Mouse (Mus musculus): Measurements from ENCODE around the gene Tgm2. TPM values are rescaled to one million over a fixed set of nuclear protein-coding genes. Genes with fewer than 3 reads are reported as not detected.

The Tgm2 gene
- polyA plus RNA-seq, 2 experiments: 6.9 to 12.1 TPM

GRCm38 (mm10) chr2:158119145-158119544, 27.1 kb downstream of the Tgm2 start:
- ATAC-seq (ENCODE audit: low FRiP score, low read depth) (no peak), DNase-seq (ENCODE audit: low spot score) (no peak)
- no peaks in the 10 kb centered on the region for H3K27me3 ChIP-seq (ENCODE audit: control insufficient read depth, insufficient read depth, low read length)
- no peak for TF ChIP-seq POLR2A (IDR thresholded peaks at IDR 0.05; ENCODE audit: borderline replicate concordance, extremely low read depth, insufficient read depth, insufficient read length)
- peaks cover 11% of the 10 kb centered on the region for H3K4me1 ChIP-seq (ENCODE audit: control insufficient read depth, insufficient read depth, low read length)
- H3K9me3 ChIP-seq (ENCODE audit: control insufficient read depth, low read length): no peaks in the 10 kb centered on the region
- WGBS: 77% methylated on average over 4 of the region's 4 CpGs
- no peaks in the 10 kb centered on the region for H3K36me3 ChIP-seq (ENCODE audit: control insufficient read depth, insufficient read depth, low read length)
- H3K27ac ChIP-seq (replicated peaks; ENCODE audit: low read depth, low read length): no peak overlapping the region
- H3K4me2 ChIP-seq (replicated peaks; ENCODE audit: low read depth, low read length, severe bottlenecking): no peak overlapping the region
- H3K9ac ChIP-seq (ENCODE audit: low read depth, low read length, severe bottlenecking): no peak overlapping the region
- H3K4me3 ChIP-seq (replicated peaks; ENCODE audit: low read length): no peak overlapping the region

- peaks cover 19% of the 10 kb centered on the region for H3K4me1 ChIP-seq (ENCODE audit: control insufficient read depth, insufficient read depth, low read length)
- 44% methylated on average over 6 of the region's 6 CpGs for WGBS
- no peak overlapping the region for H3K27ac ChIP-seq (replicated peaks; ENCODE audit: low read depth, low read length)
- H3K27me3 ChIP-seq (ENCODE audit: control insufficient read depth, insufficient read depth, low read length): no peaks in the 10 kb centered on the region
- DNase-seq (ENCODE audit: low spot score) (no peak), ATAC-seq (ENCODE audit: low FRiP score, low read depth) (no peak)
- H3K9ac ChIP-seq (ENCODE audit: low read depth, low read length, severe bottlenecking): no peak overlapping the region
- no peaks in the 10 kb centered on the region for H3K36me3 ChIP-seq (ENCODE audit: control insufficient read depth, insufficient read depth, low read length)
- no peak for TF ChIP-seq POLR2A (IDR thresholded peaks at IDR 0.05; ENCODE audit: borderline replicate concordance, extremely low read depth, insufficient read depth, insufficient read length)
- H3K4me2 ChIP-seq (replicated peaks; ENCODE audit: low read depth, low read length, severe bottlenecking): no peak overlapping the region
- no peaks in the 10 kb centered on the region for H3K9me3 ChIP-seq (ENCODE audit: control insufficient read depth, low read length)
- no peak overlapping the region for H3K4me3 ChIP-seq (replicated peaks; ENCODE audit: low read length)
Measured at GRCm38 (mm10) chr2:158116653-158117052, 29.6 kb downstream of the Tgm2 start.

GRCm38 (mm10) chr2:158115838-158116453, 30.3 kb downstream of the Tgm2 start:
- Histone ChIP-seq H3K9ac (ENCODE audit: low read depth, low read length, severe bottlenecking) (no peak overlapping the region), H3K9me3 (ENCODE audit: control insufficient read depth, low read length) (no peaks in the 10 kb centered on the region), H3K4me1 (ENCODE audit: control insufficient read depth, insufficient read depth, low read length) (peaks cover 16% of the 10 kb centered on the region), H3K4me2 (replicated peaks; ENCODE audit: low read depth, low read length, severe bottlenecking) (no peak overlapping the region), H3K4me3 (replicated peaks; ENCODE audit: low read length) (no peak overlapping the region), H3K27ac (replicated peaks; ENCODE audit: low read depth, low read length) (no peak overlapping the region), H3K27me3 (ENCODE audit: control insufficient read depth, insufficient read depth, low read length) (no peaks in the 10 kb centered on the region), H3K36me3 (ENCODE audit: control insufficient read depth, insufficient read depth, low read length) (no peaks in the 10 kb centered on the region)
- ATAC-seq (ENCODE audit: low FRiP score, low read depth): no peak
- TF ChIP-seq POLR2A (IDR thresholded peaks at IDR 0.05; ENCODE audit: borderline replicate concordance, extremely low read depth, insufficient read depth, insufficient read length): no peak
- WGBS: 84% methylated on average over 3 of the region's 3 CpGs
- no peak for DNase-seq (ENCODE audit: low spot score)

GRCm38 (mm10) chr2:158114931-158115330, 31.3 kb downstream of the Tgm2 start:
- Histone ChIP-seq H3K4me1 (ENCODE audit: control insufficient read depth, insufficient read depth, low read length) (peaks cover 16% of the 10 kb centered on the region), H3K9ac (ENCODE audit: low read depth, low read length, severe bottlenecking) (no peak overlapping the region), H3K4me2 (replicated peaks; ENCODE audit: low read depth, low read length, severe bottlenecking) (no peak overlapping the region), H3K27ac (replicated peaks; ENCODE audit: low read depth, low read length) (no peak overlapping the region), H3K36me3 (ENCODE audit: control insufficient read depth, insufficient read depth, low read length) (no peaks in the 10 kb centered on the region), H3K27me3 (ENCODE audit: control insufficient read depth, insufficient read depth, low read length) (no peaks in the 10 kb centered on the region), H3K4me3 (replicated peaks; ENCODE audit: low read length) (no peak overlapping the region), H3K9me3 (ENCODE audit: control insufficient read depth, low read length) (no peaks in the 10 kb centered on the region)
- ATAC-seq (ENCODE audit: low FRiP score, low read depth) (no peak), DNase-seq (ENCODE audit: low spot score) (peak; percentile 34)
- 60% methylated on average over 5 of the region's 5 CpGs for WGBS
- TF ChIP-seq POLR2A (IDR thresholded peaks at IDR 0.05; ENCODE audit: borderline replicate concordance, extremely low read depth, insufficient read depth, insufficient read length): no peak

GRCm38 (mm10) chr2:158113591-158114257, 32.5 kb downstream of the Tgm2 start:
- Histone ChIP-seq H3K9me3 (ENCODE audit: control insufficient read depth, low read length) (no peaks in the 10 kb centered on the region), H3K9ac (ENCODE audit: low read depth, low read length, severe bottlenecking) (no peak overlapping the region), H3K4me1 (ENCODE audit: control insufficient read depth, insufficient read depth, low read length) (peaks cover 22% of the 10 kb centered on the region), H3K4me2 (replicated peaks; ENCODE audit: low read depth, low read length, severe bottlenecking) (0 out of 2 replicates have a peak overlapping the region, but pooled peaks have one; percentile 14), H3K27ac (replicated peaks; ENCODE audit: low read depth, low read length) (peak overlapping the region; percentile 59), H3K4me3 (replicated peaks; ENCODE audit: low read length) (no peak overlapping the region), H3K36me3 (ENCODE audit: control insufficient read depth, insufficient read depth, low read length) (no peaks in the 10 kb centered on the region), H3K27me3 (ENCODE audit: control insufficient read depth, insufficient read depth, low read length) (no peaks in the 10 kb centered on the region)
- peak; percentile 38; the same call in 1 of the 2 replicates for ATAC-seq (ENCODE audit: low FRiP score, low read depth)
- peak; percentile 83 for DNase-seq (ENCODE audit: low spot score)
- TF ChIP-seq POLR2A (IDR thresholded peaks at IDR 0.05; ENCODE audit: borderline replicate concordance, extremely low read depth, insufficient read depth, insufficient read length): no peak
- 38% methylated on average over 9 of the region's 9 CpGs for WGBS
